Mouse (Mus musculus) embryo, embryonic 11.5 days (tissue): ENCODE results near the gene Tmem135.
"Not testable (repeated sequence)": the region's sequence is repeated elsewhere in the genome, so short reads cannot be mapped to it uniquely, and the experiment has no call there.

Experiments used
- DNase-seq: peaks from one replicate; pipeline ENCODE4 v3.0.0-alpha.2; 2012; ENCODE audit warnings: low read depth, low spot score

Gene Tmem135

GRCm38 (mm10) chr7:89326761-89327160 lies 77.3 kb downstream of the Tmem135 start:
- no peak for DNase-seq

GRCm38 (mm10) chr7:89326202-89326601 lies 77.8 kb downstream of the Tmem135 start:
- DNase-seq, result no peak

- DNase-seq, result not testable (repeated sequence)
Measured at GRCm38 (mm10) chr7:89322741-89323140, 81.3 kb downstream of the Tmem135 start.

DNA sequence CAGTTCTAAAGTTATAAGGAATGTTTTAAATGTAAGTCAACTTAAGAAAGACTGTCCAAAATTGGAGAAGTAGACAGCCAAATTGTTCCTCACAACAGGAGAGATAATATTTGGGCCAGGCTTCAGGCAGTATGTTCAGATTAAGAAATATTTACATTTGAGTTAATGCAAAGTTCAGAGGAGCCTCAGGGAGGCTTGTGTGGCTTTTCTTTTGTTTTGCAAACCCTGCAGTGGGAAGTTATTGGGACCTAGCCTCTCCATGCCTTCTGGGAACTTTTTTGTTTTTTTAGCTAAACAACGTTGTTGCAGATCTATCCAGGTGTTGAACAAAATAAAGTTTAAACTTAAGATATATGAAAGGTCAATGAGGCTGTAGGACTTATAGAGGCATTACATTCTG lies 84.7 kb downstream of the Tmem135 start:
- DNase-seq, result no peak

DNA sequence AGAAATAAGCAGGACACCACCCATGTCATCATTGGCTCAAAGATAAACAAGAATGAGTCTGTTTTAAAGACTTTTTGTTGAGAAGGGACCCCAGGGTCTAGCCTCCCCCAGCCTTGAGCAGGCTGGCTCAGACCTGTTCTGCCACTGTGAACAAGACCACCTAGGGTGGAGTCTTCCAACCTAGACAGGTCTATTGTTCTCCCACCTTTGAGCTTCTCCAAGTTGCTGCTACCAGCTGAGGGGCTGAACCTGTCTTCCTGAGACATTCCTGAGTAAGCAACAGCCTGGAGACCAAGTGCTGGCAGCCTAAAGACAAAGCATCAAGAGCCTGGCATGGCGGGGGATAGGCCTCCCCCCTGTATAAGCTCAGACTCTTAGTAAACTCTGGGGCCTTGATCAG lies 86.9 kb downstream of the Tmem135 start:
- not testable (repeated sequence) for DNase-seq

- DNase-seq, result no peak
Measured at GRCm38 (mm10) chr7:89316112-89316511, 87.9 kb downstream of the Tmem135 start.

DNA sequence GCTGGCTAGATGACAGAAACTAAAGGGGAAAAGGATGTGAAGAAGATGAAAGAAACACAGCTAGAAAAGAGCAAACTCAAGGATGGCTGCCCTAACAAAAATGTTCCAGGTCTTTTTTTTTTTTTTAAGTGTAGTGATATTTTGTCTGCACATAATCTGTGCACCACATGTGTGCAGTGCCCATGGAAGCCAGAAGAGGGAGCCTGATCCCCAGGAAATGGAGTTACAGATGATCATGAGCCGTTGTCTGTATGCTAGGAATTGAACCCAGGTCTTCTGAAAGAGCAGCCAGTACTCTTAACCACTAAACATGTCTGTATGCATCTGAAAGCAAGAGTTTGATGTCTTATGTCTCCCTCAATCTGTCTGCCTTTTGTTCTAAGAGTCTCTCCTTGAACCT lies 92.5 kb downstream of the Tmem135 start:
- DNase-seq, result no peak

DNA sequence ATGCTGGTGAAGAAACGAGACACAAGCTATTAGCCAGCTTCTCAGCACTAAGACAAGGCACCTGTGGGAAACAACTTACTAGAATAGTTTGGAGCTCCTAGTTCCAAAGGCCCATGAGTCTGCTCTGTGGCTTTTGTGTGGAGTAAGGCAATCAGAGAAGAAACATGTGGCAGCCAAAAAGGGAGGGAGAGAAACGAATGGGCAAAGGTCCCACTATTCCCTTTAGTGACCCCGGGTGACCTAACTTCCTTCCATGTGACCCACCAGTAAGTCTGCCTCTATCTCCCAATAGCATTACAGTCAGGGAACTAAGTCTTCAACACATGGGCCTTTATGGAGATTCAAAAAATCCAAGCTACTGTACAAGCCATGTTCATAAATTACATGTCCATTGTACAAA lies 95.1 kb downstream of the Tmem135 start:
- DNase-seq, result no peak

DNA sequence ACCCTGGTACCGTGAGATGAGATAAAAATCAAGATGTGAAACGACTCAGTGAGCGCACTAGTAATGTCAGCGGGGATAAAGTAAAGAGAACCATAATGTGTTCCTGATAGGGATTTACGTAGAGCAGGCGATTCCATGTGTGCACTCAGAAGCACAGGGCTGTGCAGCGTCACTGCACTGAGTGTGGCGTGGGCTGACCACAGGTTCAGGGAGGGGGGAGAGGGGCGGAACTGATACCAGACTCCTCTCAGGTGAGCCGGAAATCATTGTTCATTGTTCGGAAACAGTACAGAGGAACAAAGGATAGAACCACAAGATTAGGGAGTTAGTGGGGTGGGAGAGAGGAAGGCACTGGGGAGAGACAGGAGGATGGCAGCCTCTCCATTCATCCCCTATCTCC lies 95.8 kb downstream of the Tmem135 start:
- no peak for DNase-seq

DNA sequence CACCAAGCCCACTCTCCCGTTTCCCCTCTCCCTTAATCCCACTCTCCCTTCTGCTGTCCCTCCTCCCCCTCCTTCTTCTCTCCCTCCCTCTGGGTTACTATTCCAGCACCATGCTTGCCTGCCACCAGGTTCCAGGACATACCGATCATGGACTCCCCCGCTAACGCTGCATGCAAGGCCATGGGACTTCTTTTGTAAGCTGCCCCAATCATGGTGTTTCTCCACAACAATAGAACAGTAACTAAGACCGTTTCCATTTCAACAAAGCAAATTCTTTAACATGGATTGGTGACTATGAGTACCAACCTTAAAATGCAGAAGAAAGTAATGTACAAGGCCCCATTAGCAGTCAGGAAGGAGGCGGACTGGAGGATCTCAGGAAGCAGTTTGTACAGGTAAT lies 97.2 kb downstream of the Tmem135 start:
- no peak for DNase-seq

GRCm38 (mm10) chr7:89304958-89305357 lies 99.1 kb downstream of the Tmem135 start:
- DNase-seq, result no peak

DNA sequence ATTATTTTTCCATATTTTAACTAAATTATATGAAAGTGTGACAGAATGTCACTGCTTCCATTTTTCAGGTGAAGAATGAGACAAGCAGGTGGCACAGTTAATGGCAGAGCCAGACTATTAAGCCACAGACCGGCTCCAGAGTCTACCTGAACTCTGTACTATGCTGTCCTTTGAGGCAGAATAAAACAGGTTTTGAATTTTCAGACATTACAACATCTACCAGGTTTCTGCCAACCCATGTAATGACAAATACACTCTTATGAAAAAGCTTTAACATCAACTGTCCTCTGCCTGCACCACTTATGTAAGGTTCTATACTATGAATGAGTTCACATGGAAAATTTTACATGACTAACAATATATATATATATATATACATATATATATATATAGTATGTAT lies 100.3 kb downstream of the Tmem135 start:
- DNase-seq, result no peak

DNA sequence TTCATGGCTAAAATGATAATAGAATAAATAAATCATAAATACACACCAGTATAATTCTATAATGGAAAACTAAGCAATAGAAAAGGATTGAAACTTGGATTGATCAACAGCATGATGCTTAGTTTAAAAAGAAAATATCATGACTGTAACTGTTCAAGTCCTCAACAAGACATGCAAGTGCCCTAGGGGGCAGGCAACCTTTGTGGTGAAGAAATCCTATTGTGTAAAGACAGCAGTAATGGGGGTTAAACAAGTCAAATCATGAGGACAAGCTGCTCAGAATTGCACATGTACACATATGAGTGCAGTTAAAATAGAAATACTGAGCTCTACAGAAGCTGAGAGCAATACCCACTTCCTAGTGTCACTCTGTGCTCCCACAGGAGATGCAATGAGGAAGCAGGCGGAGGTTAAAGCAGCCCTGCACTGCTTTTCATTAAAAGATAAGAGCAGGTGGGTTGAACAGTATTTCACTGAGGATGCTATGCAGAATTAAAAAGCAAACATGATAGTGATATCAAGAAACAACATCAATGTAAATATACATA lies 105.0 kb downstream of the Tmem135 start:
- no peak for DNase-seq

DNA sequence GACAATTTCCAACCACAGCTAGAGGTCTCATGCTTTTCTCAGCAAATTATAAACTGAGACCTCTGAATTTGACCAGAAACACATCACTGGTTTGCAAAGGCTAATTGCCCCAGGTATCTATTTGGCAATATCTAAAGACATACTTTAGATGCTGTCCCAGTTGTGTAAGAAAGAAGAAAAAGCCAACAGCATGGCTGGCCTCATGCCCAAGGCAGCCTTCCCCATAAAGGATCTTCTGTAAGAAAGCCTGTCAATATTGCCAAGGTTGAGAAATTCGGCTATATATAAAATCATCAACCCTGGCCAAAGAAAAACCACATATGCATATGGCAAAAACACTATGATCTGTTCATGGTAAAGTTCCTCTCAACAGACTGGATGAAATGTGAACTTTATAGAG lies 107.1 kb downstream of the Tmem135 start:
- DNase-seq, result no peak

DNA sequence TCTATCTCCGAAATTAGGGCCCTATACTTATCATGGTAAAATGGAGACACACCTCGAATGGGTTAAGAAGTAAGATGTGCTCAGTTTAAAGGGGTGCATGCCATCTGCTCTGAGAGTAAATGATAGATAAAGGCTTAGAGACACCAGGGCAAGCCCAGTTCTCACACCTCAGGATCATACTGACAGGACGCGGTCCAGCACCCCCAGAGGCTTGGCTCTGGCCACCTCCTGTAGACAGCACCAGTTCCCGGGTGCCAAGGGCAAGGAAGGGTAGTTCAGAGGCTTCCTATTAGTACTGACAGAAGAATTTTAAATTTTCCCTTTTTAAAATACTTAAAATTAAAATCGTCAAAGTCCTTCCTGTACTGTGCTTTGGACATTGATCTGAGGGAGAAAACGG lies 121.4 kb downstream of the Tmem135 start:
- no peak for DNase-seq

GRCm38 (mm10) chr7:89270438-89270837 lies 133.6 kb downstream of the Tmem135 start:
- not testable (repeated sequence) for DNase-seq

GRCm38 (mm10) chr7:89269826-89270225 lies 134.2 kb downstream of the Tmem135 start:
- DNase-seq, result no peak

- DNase-seq, result no peak
Measured at GRCm38 (mm10) chr7:89267542-89267941, 136.5 kb downstream of the Tmem135 start.

DNA sequence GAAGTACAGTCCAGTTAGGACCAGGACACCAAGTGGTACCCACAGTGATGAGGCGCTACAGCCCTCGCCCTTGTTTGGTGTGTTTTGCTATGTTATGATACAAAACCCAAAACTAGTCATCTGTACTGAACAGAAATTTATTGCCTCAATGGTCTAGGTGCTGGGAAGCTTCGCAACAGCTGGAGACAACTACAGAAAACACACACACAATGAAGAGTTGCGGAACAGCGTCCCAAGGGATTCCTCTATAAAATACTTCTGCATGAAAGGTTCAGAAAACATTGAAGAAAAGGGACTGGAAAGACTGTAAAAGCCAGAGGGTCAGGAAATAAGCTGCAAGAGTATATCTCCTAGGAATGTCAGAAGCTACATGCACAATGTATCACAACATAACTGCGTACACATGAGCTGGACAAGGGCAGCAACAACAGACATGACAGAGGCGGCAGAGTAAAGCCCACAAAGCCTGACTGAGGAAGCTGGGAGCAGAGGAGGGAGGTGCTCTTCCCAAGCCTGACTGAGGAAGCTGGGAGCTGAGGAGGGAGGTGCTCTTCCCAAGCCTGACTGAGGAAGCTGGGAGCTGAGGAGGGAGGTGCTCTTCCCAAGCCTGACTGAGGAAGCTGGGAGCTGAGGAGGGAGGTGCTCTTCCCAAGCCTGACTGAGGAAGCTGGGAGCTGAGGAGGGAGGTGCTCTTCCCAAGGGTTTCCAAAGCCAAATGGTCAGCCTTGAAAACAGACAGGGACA lies 137.8 kb downstream of the Tmem135 start:
- DNase-seq, result no peak

- no peak for DNase-seq
Measured at GRCm38 (mm10) chr7:89260966-89261365, 143.1 kb downstream of the Tmem135 start.

- DNase-seq, result no peak
Measured at GRCm38 (mm10) chr7:89258832-89259231, 145.2 kb downstream of the Tmem135 start.

- DNase-seq, result no peak
Measured at GRCm38 (mm10) chr7:89257871-89258502, 146.0 kb downstream of the Tmem135 start.

- no peak for DNase-seq
Measured at GRCm38 (mm10) chr7:89253772-89254171, 150.2 kb downstream of the Tmem135 start.
